Comparison of ENCODE assay signal across 29 mouse cellular contexts in genomic region chr13:58307453-58307852, GRCm38 (mm10). TPM values are rescaled to one million over a fixed set of nuclear protein-coding genes. Genes with fewer than 3 reads are reported as not detected.
DNase-seq lines count a peak whose midpoint lies in the region; ATAC-seq and TF ChIP-seq lines count a peak whose summit lies in the region.
"Had no signal": no experiment of that assay in that cellular context is flagged by ENCODE, and none has a peak within 500 bp of the region (broad histone marks: within the 10 kb centered on the region; RNA-seq: fewer than 3 reads in every experiment).

No protein-coding gene starts in this region.

- 0 out of 2 replicates have a peak overlapping the region, but pooled peaks have one; percentile 13 for H3K4me3 ChIP-seq in E14TG2a.4 (replicated peaks; ENCODE audit: low read length)
- H3K4me3 ChIP-seq in ES-E14 (ENCODE audit: insufficient read depth in 1 of 2, low read depth in 1 of 2, low read length in 2 of 2, poor library complexity in 1 of 2, severe bottlenecking in 1 of 2): no peak overlapping the region
- H3K4me3 ChIP-seq in hindbrain, embryonic 10.5 days: no peak overlapping the region
- H3K4me3 ChIP-seq: heart, adult 2 months; heart, embryonic 10.5 days; heart, embryonic 13.5 days; hindbrain, embryonic 13.5 days; intestine, embryonic 15.5 days had no signal

- H3K4me1 ChIP-seq in E14TG2a.4 (replicated peaks; ENCODE audit: low read depth, low read length) (peaks cover 34% of the 10 kb centered on the region), ES-E14 (ENCODE audit: control insufficient read depth in 2 of 2, insufficient read depth in 2 of 2, low read length in 2 of 2, poor library complexity in 1 of 2) (peaks cover 0 to 3% of the 10 kb centered on the region in 2 experiments; a peak in 1 of 4 replicates)
- H3K4me1 ChIP-seq in hindbrain, embryonic 10.5 days (replicated peaks): no peaks in the 10 kb centered on the region
- H3K4me1 ChIP-seq: heart, embryonic 10.5 days; heart, embryonic 13.5 days; hindbrain, embryonic 13.5 days; intestine, embryonic 15.5 days had no signal

- in situ Hi-C loops in ES-E14 (cut with MboI; ENCODE audit: low sequenced_read_pairs in 2 of 2, unreplicated experiment in 2 of 2): no loop called here

- H3K9ac ChIP-seq in ES-E14 (ENCODE audit: insufficient read depth, low read depth, low read length, poor library complexity, severe bottlenecking): no peak overlapping the region
- H3K9ac ChIP-seq: forebrain, postnatal 0 days; heart, embryonic 13.5 days; hindbrain, embryonic 13.5 days; intestine, embryonic 15.5 days had no signal

- ATAC-seq in erythroid progenitor cell, adult 5-6 weeks (replicated peaks; ENCODE audit: low FRiP score, poor library complexity, severe bottlenecking): no peak
- ATAC-seq: CD4-positive, CD25-positive, alpha-beta regulatory T cell, adult 4 months; forebrain, embryonic 14.5 days; forebrain, postnatal 0 days; hindbrain, embryonic 16.5 days; intestine, embryonic 15.5 days had no signal

- DNase-seq in 416B (ENCODE audit: low read depth): peak; percentile 25
- DNase-seq in ES-E14 (ENCODE audit: low read depth, low spot score): no peak
- DNase-seq in ZHBTc4 (ENCODE audit: low read depth, low spot score): peak; percentile 55
- no peak for DNase-seq in left cerebral cortex, postnatal 14 days (ENCODE audit: low spot score in 2 of 2)
- DNase-seq in hindbrain, embryonic 10.5 days (ENCODE audit: low spot score): no peak
- DNase-seq: adrenal gland, postnatal 10 days; adrenal gland, postnatal 36 days; cerebellum, adult 18-20 months; cerebellum, adult 9-10 months; cerebellum, postnatal 14 days; forebrain, postnatal 0 days; gastrocnemius, postnatal 10 days; gastrocnemius, postnatal 36 days; heart, adult 2 months; heart, postnatal 14 days; heart, postnatal 4 days; kidney, adult 11 months had no signal

- 91% methylated on average over 5 of the region's 5 CpGs for WGBS in hindbrain, embryonic 10.5 days

- TF ChIP-seq CTCF in E14TG2a.4 (conservative IDR thresholded peaks at IDR 0.05; ENCODE audit: low read length): no peak

- H3K27ac ChIP-seq in ES-E14 (ENCODE audit: insufficient read depth, low read depth, low read length, poor library complexity, severe bottlenecking): no peak overlapping the region
- H3K27ac ChIP-seq in hindbrain, embryonic 10.5 days: no peak overlapping the region
- H3K27ac ChIP-seq: heart, adult 2 months; heart, embryonic 10.5 days; heart, embryonic 13.5 days; hindbrain, embryonic 13.5 days; intestine, embryonic 15.5 days had no signal

- intact Hi-C loops in left cerebral cortex, postnatal 14 days (cut with DNase I): no loop called here

- H3K36me3 ChIP-seq in E14TG2a.4 (ENCODE audit: insufficient read depth, low read length) (no peaks in the 10 kb centered on the region), ES-E14 (ENCODE audit: control insufficient read depth, insufficient read depth, low read length, poor library complexity, severe bottlenecking) (no peaks in the 10 kb centered on the region)
- H3K36me3 ChIP-seq in hindbrain, embryonic 10.5 days: no peaks in the 10 kb centered on the region
- H3K36me3 ChIP-seq: G1E; heart, embryonic 10.5 days; heart, embryonic 13.5 days; hindbrain, embryonic 13.5 days; intestine, embryonic 15.5 days had no signal

- H3K9me3 ChIP-seq in E14TG2a.4 (ENCODE audit: low read length) (no peaks in the 10 kb centered on the region), ES-E14 (ENCODE audit: control insufficient read depth, insufficient read depth, low read depth, low read length) (no peaks in the 10 kb centered on the region)
- no peaks in the 10 kb centered on the region for H3K9me3 ChIP-seq in hindbrain, embryonic 10.5 days
- H3K9me3 ChIP-seq: G1E; heart, embryonic 10.5 days; heart, embryonic 13.5 days; hindbrain, embryonic 13.5 days; intestine, embryonic 15.5 days had no signal

- H3K27me3 ChIP-seq in E14TG2a.4 (ENCODE audit: insufficient read depth, low read length): no peaks in the 10 kb centered on the region
- H3K27me3 ChIP-seq in hindbrain, embryonic 10.5 days (ENCODE audit: insufficient read depth, poor library complexity, severe bottlenecking): no peaks in the 10 kb centered on the region
- H3K27me3 ChIP-seq: heart, embryonic 13.5 days; hindbrain, embryonic 13.5 days; intestine, embryonic 15.5 days had no signal

TF ChIP-seq in ES-E14, 5 proteins besides CTCF, POLR2A, EP300 and RAD21:
- peak; percentile 94 for TF ChIP-seq MAFK (IDR thresholded peaks at IDR 0.05; ENCODE audit: insufficient read depth, low read depth, low read length)
- TF ChIP-seq ZC3H11A (IDR thresholded peaks at IDR 0.05; ENCODE audit: borderline replicate concordance, low read depth, low read length): no peak

RNA-seq across cellular contexts. Expression of gene Gkap1, which starts 32.0 kb away (rescaled TPM):
- 11.2 and 17.5 TPM in 2 replicates for total RNA-seq in ES-E14 (2012; rRNA removed)
- not detected in 2 replicates for total RNA-seq in erythroid progenitor cell, adult 5-6 weeks (2015; ENCODE audit: low replicate concordance)
- 0.30 and 1.9 TPM in 2 replicates for total RNA-seq in erythroid progenitor cell, adult 5-6 weeks (2017; ENCODE audit: low replicate concordance)
- total RNA-seq in left cerebral cortex, postnatal 14 days (2021): 10 to 100 TPM; 13.7 to 18.4 TPM
- 23.2 and 23.6 TPM in 2 replicates for polyA plus RNA-seq in hindbrain, embryonic 10.5 days (2016; fragmentation: Nextera tagmentation; extraction: Ambion mirVana)

RNA-seq across cellular contexts. Expression of gene Kif27, which starts 51.5 kb away (rescaled TPM):
- total RNA-seq in ES-E14 (2012; rRNA removed): 0.18 and 0.21 TPM in 2 replicates
- not detected in 2 replicates for total RNA-seq in erythroid progenitor cell, adult 5-6 weeks (2015; ENCODE audit: low replicate concordance)
- not detected in 2 replicates for total RNA-seq in erythroid progenitor cell, adult 5-6 weeks (2017; ENCODE audit: low replicate concordance)
- 1 to 10 TPM; 2.6 to 3.3 TPM for total RNA-seq in left cerebral cortex, postnatal 14 days (2021)
- 0.72 and 1.5 TPM in 2 replicates for polyA plus RNA-seq in hindbrain, embryonic 10.5 days (2016; fragmentation: Nextera tagmentation; extraction: Ambion mirVana)
- total RNA-seq: gastrocnemius, adult 18-20 months; gastrocnemius, postnatal 36 days; granulocyte monocyte progenitor cell, adult 5-6 weeks had no signal
- polyA plus RNA-seq: CD4-positive, CD25-positive, alpha-beta regulatory T cell, adult 4 months; G1E had no signal

Comparison
In these comparisons a context has a peak if more than half of its experiments do, and no peak if none do; other contexts are left out.
1. DNase-seq: peak in 416B (single experiment) and ZHBTc4 (single experiment); none in ES-E14 (single experiment), left cerebral cortex, postnatal 14 days (0 of 2) and hindbrain, embryonic 10.5 days (single experiment).